Mouse (Mus musculus): ENCODE data around the gene Tgfbr2.
"Not testable (repeated sequence)": the region's sequence is repeated elsewhere in the genome, so short reads cannot be mapped to it uniquely, and the experiment has no call there.

Tgfbr2 gene

GRCm38 (mm10) chr9:116064774-116065173, 110.4 kb downstream of the Tgfbr2 start:
- no peak for DNase-seq (ENCODE audit: low spot score)

DNA sequence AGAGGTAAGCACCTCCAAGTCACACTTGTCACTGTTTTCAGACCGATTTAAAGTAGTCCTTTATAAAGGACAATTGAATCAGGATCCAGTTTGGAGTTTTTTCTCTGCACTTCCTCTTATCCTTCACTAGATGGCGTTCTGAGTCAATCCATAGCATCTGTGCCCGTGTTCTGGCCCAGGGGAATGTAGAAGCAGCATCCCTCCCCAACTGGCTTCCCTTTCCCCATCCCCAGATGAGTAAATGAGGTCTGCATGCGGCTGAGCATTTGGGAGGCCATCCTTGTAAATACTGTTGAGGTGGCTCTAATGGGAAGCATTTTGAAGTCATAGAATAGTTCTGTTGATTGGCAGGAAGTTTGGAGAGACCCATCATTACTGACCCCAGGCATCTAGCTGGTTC, 114.5 kb downstream of the Tgfbr2 start:
- no peak for DNase-seq (ENCODE audit: low spot score)

DNA sequence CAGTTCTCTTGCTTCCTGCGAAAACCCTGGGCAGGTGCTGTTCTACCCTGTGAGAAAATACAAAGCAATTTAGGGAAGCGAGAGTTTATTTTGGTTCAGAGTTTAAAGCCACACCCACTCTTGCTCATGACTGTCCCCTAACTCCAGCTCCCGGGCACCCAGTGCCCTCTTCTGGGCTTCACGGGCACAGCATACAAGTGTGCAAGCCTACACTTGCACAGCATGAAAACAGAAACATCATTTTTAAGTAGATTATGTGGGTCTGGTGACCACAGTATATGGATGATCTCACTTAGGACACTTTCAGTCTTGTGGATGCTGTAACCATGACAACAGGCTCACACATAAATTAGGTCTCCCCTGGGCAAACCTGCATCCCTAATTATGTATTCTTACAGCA, 116.0 kb downstream of the Tgfbr2 start:
- peak; percentile 7 for DNase-seq (ENCODE audit: low spot score)

DNA sequence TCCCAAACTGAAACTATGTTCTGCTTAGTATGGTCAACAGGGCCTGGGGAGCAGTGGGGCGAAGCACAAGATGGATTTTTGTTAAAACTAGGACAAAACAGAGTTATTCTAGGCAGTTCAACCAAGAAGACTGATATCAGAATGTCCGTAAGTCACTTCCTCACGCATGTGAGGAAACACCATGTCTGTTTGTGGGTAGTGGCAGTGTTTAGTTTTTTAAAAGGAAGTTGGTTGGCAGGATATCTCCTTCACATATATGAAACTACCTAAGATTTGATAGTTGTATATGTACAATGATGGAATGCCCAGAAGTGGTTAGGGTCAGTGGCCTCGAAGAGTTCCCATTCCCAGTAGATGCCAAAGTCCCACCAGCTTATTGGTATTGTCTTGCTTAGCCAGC, 116.7 kb downstream of the Tgfbr2 start:
- DNase-seq (ENCODE audit: low spot score) = no peak

DNA sequence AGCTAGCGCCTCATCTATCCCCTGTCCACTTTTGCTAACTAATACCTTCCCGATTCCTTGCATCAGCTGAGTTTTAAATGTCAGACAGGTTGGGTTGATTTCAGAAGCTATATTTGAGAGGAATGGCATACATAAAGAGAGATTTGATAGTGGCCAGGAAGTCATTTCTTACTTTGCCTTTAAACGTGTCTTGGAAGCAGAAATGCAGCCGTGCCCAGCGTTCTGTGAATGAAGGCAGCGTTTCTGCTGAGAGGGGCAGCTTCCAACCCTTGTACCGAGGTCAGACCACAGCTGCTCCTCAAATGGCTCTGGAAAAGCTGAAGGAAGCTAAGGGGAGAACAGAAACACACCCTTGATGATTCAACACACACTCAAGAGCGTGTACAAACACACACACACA, 121.2 kb downstream of the Tgfbr2 start:
- no peak for DNase-seq (ENCODE audit: low spot score)

DNA sequence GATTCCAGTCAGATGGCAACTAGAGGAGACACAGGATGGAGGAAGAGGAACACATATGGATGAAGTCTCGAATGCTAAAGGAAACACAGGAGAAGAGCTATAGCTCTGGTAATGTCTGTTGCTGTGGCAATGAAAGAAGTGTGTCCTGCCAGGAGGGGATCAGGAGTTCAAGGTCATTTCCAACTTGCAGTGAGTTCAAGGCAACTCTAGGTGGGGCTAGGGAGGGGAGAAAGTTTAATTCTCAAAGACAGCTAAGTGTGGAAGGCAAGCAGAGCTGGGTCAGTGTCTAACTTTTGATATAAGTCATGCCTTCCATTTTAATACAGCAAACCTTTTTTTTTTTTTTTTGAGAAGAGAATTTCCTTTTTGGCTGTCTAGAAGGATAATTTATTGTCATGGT, 125.2 kb downstream of the Tgfbr2 start:
- DNase-seq (ENCODE audit: low spot score) = no peak

GRCm38 (mm10) chr9:116041787-116042186, 133.4 kb downstream of the Tgfbr2 start:
- DNase-seq (ENCODE audit: low spot score) = peak; percentile 57

DNA sequence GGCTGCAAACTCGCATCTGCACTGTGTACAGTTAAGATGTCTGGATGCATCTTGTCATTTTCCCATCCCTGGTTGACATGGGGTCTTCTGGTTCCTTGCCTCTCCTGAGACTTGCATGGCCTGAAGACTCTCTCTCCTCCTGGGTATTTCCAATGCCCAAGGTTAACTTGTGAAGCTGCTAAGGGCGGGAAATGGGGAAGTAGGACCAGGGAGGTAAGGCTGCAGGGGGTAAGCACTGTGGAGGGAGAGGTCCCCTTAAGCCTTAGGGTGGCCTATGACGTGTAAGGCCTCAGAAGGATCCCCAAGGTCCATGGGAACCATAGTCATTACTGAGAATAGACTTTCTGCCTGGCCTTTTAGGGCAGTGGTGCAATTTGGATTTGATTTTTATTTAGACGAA, 133.8 kb downstream of the Tgfbr2 start:
- no peak for DNase-seq (ENCODE audit: low spot score)

DNA sequence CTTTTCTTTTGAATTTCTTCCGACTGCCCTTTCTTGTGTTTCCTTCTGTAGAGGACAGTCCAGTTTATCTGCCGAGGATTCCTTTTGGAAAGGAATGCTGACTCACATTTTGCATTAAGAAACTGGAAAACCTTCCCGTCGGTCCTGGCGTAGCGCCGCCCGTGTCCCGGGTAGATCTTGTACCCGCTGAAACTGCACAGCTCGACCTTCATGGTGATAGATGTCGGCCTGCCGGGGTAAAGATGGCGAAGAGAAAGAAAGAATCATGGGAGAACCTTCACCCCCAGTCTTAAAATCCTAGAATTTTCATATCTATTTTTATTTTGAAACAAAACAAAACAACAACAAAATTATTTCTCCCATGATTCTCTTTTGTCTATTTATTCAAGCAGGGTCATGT, 134.3 kb downstream of the Tgfbr2 start:
- DNase-seq (ENCODE audit: low spot score) = not testable (repeated sequence)

- no peak for DNase-seq (ENCODE audit: low spot score)
Observed at GRCm38 (mm10) chr9:116039981-116040380, 135.2 kb downstream of the Tgfbr2 start.

DNA sequence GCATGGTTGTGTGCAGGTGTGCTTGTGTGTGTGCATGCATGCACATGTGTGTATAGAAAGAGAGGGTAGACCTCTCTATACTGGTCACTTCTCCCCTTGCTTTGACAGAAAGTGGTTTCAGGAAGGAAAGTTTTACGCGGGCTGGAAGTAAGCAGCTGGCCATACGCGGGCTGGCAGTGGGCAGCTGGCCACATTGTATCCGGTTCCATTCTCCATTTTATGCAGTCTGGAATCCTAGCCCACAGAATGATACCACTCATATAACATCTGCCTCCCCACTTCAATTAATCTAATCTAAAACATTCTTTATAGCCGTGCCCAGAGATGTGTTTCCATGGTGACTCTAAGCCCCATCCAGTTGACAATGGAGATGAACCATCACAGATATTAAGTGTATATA, 136.9 kb downstream of the Tgfbr2 start:
- DNase-seq (ENCODE audit: low spot score) = no peak

Measured in lung, postnatal 25 days (tissue).